Mouse (Mus musculus): ENCODE results near the gene Clstn1.
A peak's percentile ranks its signal among the peaks of the same experiment; 100 is the strongest.

Gene Clstn1

GRCm38 (mm10) chr4:149634966-149635365 lies 48.7 kb downstream of the Clstn1 start:
- DNase-seq (ENCODE audit: low spot score in 2 of 2): no peak

DNA sequence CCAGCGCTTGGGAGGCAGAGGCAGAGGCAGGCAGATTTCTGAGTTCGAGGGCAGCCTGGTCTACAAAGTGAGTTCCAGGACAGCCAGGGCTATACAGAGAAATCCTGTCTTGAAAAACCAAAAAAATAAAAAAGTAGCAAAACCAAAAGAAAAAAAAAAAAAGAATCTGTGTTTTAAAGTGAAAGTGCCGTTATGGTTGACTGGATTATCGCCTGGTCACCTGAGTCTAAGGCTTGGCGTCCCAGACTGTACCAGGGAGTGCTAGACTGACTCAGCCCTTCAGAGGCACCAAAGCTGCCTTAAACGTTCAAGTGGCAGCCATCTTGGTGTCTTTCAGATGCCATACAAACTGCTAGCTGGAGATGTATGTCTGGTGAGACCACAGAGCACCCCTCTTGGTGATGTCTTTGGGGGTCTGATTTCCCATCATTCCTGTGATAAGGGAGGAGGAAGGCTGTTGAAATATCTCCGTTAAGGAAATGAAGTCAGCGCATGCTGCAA lies 49.7 kb downstream of the Clstn1 start:
- no peak for DNase-seq (ENCODE audit: low spot score in 2 of 2)

GRCm38 (mm10) chr4:149637942-149638341 lies 51.7 kb downstream of the Clstn1 start:
- no peak for DNase-seq (ENCODE audit: low spot score in 2 of 2)

GRCm38 (mm10) chr4:149640831-149641230 lies 54.6 kb downstream of the Clstn1 start:
- DNase-seq (ENCODE audit: low spot score in 2 of 2): no peak

- no peak for DNase-seq (ENCODE audit: low spot score in 2 of 2)
Measured at GRCm38 (mm10) chr4:149641400-149641799, 55.1 kb downstream of the Clstn1 start.

DNA sequence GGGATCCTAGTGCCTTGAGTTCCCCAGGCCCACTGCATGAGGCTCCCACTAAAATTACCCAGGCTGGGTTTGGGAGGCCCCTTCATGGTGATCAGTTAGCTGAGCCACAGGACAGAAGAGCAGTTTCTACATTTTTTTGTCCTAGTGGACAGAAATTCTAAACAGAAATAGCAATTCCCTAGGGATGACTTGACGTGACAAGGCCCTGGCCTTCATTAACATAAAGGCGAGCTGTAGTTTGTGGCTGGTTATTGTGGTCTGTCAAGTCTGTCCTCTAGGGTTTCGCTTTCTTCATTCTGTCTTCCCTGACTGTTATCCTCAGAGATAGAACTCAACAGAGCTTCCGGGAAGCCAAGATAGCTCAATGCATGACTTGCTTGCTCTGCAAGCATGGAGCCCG lies 55.7 kb downstream of the Clstn1 start:
- no peak for DNase-seq (ENCODE audit: low spot score in 2 of 2)

DNA sequence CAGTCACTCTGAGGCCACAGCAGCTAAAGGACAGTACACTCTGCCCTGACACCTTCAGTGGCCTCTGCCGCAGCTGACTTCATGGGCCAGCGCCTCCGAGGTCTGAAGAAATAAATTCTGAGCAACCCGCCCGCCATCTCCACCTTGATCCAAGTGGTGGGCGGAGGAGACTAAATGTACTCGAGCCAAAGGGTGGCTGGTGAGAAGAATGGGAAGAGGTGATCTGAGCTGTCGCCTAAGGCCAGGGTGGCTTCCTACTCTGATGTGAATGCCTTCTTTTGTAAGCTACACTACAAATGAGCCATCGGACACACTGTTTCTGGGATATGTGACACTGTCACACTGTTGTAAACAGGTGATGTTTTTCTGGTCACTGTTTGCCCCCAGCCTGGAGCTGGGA lies 59.5 kb downstream of the Clstn1 start:
- DNase-seq (ENCODE audit: low spot score in 2 of 2): no peak

- DNase-seq (ENCODE audit: low spot score in 2 of 2): no peak
Measured at GRCm38 (mm10) chr4:149648031-149648805, 62.0 kb downstream of the Clstn1 start.

- DNase-seq (ENCODE audit: low spot score in 2 of 2): peak in 1 of 2 experiments; percentile 80
Measured at GRCm38 (mm10) chr4:149650493-149651193, 64.4 kb downstream of the Clstn1 start.

DNA sequence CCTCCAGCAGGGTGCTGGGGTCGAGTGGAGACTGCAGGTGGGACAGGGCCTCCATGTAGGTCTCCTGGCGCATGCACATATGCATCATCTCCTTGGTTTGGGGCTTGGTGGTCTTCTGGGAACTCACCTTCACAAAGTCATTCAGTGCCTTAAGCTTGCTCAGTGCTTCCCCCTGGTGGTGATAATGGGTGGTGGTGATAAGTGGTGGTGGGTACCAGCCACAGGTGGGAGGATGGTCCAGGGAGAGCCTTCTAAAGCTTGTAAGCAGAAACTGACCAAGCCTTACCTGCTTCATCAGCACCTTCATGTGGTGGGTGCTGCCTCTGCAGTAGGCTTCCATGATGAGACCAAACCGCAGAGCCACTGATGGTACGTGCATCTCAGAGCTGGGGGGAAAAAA lies 68.0 kb downstream of the Clstn1 start:
- DNase-seq (ENCODE audit: low spot score in 2 of 2): peak; percentile 36 to 70

DNA sequence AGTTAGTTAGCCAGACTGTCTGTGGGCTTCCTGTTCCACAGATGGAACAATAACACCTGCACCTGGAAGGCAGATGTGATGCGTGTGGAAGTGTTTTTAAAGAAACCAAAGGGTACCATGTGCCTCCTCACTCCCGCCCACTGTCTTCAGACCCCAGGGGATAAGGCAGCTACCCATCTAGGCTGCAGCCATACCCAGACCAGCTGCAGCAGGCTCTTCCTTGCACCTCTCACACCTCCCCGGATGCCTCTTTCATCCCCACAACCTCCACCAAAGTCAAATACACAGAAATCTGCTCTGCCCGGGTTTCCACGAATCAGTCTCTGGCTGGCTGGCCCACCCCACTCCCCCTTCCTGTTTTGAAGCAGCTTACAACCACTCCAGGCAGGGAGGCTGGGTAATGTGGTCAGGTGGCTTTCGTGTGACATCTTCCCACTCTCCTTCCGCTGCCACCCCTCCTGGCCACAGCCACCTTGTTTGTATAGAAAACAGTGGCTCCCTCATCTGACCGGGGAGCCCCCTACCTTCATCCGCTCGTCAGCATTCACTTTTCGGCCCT lies 71.7 kb downstream of the Clstn1 start:
- DNase-seq (ENCODE audit: low spot score in 2 of 2): peak; percentile 70 to 77

DNA sequence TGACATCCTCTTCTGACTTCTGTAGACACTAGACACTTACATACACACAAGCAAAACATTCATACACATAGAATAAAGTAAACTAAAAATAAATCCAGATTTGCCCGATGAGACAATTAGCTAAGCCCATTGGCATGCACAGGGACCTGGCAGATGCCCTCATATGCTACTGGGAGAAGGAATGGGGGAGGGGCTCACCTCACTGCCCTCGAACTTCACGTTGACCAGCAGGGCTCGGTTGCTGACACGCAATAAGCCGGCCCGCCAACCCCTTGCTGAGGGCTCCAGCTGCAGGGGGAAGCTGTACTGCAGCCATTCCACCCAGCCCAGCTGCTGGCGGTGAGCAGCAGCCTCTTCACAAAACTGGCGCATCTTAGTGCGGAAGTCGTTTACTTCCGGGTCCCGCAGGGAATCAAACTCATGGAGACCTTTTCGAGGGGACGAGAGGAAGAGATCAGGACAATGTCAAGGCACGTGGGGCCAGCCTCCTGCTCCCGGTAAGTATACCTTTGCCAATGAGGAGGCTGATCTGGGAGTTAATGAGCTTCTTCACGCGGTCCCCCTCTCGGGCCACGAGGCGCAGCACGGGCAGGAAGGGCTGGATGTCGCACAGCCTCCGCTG lies 73.3 kb downstream of the Clstn1 start:
- DNase-seq (ENCODE audit: low spot score in 2 of 2): no peak

DNA sequence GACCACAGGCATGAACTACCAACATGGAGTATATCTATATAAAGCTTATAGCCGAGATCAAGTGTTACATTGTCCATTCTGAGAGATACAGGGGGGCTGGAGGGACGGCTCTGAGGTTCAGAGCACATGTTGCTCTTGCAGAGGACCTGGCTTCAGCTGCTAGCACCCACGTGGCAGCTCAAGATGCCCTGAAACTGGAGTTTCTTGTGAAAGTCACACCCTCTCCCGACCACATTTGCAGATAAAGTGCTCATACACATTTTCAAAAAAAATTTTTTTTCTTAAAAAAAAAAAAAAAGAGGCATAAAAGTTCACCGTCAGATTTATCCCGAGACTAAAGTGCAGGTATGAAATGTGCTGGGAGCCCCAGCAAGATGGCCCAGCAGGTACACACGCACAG lies 74.3 kb downstream of the Clstn1 start:
- no peak for DNase-seq (ENCODE audit: low spot score in 2 of 2)

GRCm38 (mm10) chr4:149661967-149662589 lies 75.8 kb downstream of the Clstn1 start:
- DNase-seq (ENCODE audit: low spot score in 2 of 2): no peak

GRCm38 (mm10) chr4:149663849-149664503 lies 77.7 kb downstream of the Clstn1 start:
- no peak for DNase-seq (ENCODE audit: low spot score in 2 of 2)

DNA sequence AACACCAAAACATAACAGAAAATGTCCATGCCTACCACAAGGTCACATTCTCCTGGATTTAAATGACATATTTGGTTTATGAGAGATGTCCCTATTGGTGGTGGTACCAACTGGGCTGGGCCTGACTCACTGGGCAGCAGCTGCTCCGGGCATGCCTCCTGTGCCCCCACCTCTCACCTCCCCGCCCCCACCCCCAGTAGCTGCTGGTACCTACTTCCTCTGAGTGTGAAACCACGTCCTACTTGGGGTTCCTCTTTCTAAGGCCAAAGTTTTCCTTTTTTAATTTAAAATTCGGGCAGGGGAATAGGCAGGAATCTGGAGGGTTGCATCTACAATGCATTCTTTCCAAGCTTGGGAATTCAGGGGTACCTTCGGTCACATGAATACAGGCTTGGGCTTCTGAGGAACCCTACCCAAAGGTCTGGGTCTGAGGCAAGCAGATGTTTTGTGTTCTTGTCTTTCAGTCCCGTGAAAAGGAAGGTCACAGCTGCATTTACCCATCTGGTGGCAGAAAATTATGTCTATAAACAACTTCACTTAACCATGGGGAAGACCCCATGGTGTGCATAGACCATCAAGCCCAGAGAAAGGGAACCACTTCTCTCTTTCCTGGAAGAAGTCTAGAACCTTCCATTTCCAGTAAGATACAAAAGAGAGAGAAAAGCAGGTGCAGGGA lies 78.9 kb downstream of the Clstn1 start:
- DNase-seq (ENCODE audit: low spot score in 2 of 2): no peak

- DNase-seq (ENCODE audit: low spot score in 2 of 2): no peak
Measured at GRCm38 (mm10) chr4:149665692-149666090, 79.4 kb downstream of the Clstn1 start.

GRCm38 (mm10) chr4:149671175-149671574 lies 84.9 kb downstream of the Clstn1 start:
- DNase-seq (ENCODE audit: low spot score in 2 of 2): no peak

- no peak for DNase-seq (ENCODE audit: low spot score in 2 of 2)
Measured at GRCm38 (mm10) chr4:149672747-149673146, 86.5 kb downstream of the Clstn1 start.

DNA sequence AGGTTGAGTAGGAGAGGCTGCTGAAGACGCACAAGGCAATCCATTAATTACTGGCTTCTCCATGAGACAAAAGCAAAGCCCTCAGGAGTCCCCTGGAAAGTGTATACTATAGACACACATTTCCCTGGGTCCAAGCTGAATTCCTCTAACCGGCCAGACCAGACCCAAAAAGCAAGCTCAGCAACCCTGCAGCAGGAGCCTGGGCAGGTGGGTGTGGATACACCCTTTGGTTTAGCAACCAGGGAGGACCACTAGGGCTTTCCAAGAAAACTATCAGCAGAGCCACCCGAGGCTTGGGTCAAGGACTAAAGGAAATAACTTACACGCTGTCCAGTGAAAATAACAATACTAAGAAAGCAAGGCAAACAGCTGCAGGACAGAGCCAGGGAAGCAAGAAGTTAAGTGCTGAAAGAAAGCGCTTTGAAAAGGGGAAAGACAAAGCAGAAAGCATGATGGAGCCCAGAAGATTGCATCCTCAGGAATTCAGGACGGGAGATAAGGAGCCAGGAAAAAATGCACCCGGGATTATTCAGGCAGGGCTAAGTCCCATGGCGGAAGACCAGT lies 88.6 kb downstream of the Clstn1 start:
- no peak for DNase-seq (ENCODE audit: low spot score in 2 of 2)

All from thymus, postnatal 10 days (tissue).